Mouse (Mus musculus): ENCODE results near the gene Pigx. TPM values are rescaled to one million over a fixed set of nuclear protein-coding genes. Genes with fewer than 3 reads are reported as not detected.

Gene Pigx
- 35.9 TPM for polyA plus RNA-seq (2014; fragmentation: Illumina TruSeq; extraction: RNeasy Lipid Tissue Mini Kit (QIAGEN cat#74804); ENCODE audit: low read depth, low replicate concordance)

GRCm38 (mm10) chr16:32099638-32100150 is at the start of gene Pigx, which contains the start of gene Cep19:
Gene Pigx (minus strand): TSS chr16:32099740.
Gene Cep19 (plus strand): TSS chr16:32099800.

GRCm38 (mm10) chr16:32078991-32079511 is 20.5 kb downstream of the Pigx start, which contains the start of gene Pak2:
Gene Pak2 (minus strand): TSS chr16:32079342.

Other genes with a start within 250 kb of the Pigx start
- 0.31 TPM for gene Meltf, start 220.9 kb downstream of the Pigx start, polyA plus RNA-seq (2014; fragmentation: Illumina TruSeq; extraction: RNeasy Lipid Tissue Mini Kit (QIAGEN cat#74804); ENCODE audit: low read depth, low replicate concordance)
- 2.0 TPM for gene Pigz, start 165.9 kb downstream of the Pigx start, polyA plus RNA-seq (2014; fragmentation: Illumina TruSeq; extraction: RNeasy Lipid Tissue Mini Kit (QIAGEN cat#74804); ENCODE audit: low read depth, low replicate concordance)
- gene 0610012G03Rik, start 151.2 kb downstream of the Pigx start, polyA plus RNA-seq (2014; fragmentation: Illumina TruSeq; extraction: RNeasy Lipid Tissue Mini Kit (QIAGEN cat#74804); ENCODE audit: low read depth, low replicate concordance): 23.9 TPM
- 55.7 TPM for gene Ncbp2, start 151.2 kb downstream of the Pigx start, polyA plus RNA-seq (2014; fragmentation: Illumina TruSeq; extraction: RNeasy Lipid Tissue Mini Kit (QIAGEN cat#74804); ENCODE audit: low read depth, low replicate concordance)
- 14.8 TPM for gene Senp5, start 96.5 kb downstream of the Pigx start, polyA plus RNA-seq (2014; fragmentation: Illumina TruSeq; extraction: RNeasy Lipid Tissue Mini Kit (QIAGEN cat#74804); ENCODE audit: low read depth, low replicate concordance)
- gene Pak2, start 20.4 kb downstream of the Pigx start, polyA plus RNA-seq (2014; fragmentation: Illumina TruSeq; extraction: RNeasy Lipid Tissue Mini Kit (QIAGEN cat#74804); ENCODE audit: low read depth, low replicate concordance): 35.3 TPM
- gene Cep19, start 60 bp upstream of the Pigx start, polyA plus RNA-seq (2014; fragmentation: Illumina TruSeq; extraction: RNeasy Lipid Tissue Mini Kit (QIAGEN cat#74804); ENCODE audit: low read depth, low replicate concordance): 15.2 TPM
- 15.2 TPM for gene Nrros, start 65.9 kb upstream of the Pigx start, polyA plus RNA-seq (2014; fragmentation: Illumina TruSeq; extraction: RNeasy Lipid Tissue Mini Kit (QIAGEN cat#74804); ENCODE audit: low read depth, low replicate concordance)
- not detected for gene Bex6, start 80.1 kb upstream of the Pigx start, polyA plus RNA-seq (2014; fragmentation: Illumina TruSeq; extraction: RNeasy Lipid Tissue Mini Kit (QIAGEN cat#74804); ENCODE audit: low read depth, low replicate concordance)
- 26.0 TPM for gene Fbxo45, start 147.4 kb upstream of the Pigx start, polyA plus RNA-seq (2014; fragmentation: Illumina TruSeq; extraction: RNeasy Lipid Tissue Mini Kit (QIAGEN cat#74804); ENCODE audit: low read depth, low replicate concordance)
- gene Wdr53, start 147.5 kb upstream of the Pigx start, polyA plus RNA-seq (2014; fragmentation: Illumina TruSeq; extraction: RNeasy Lipid Tissue Mini Kit (QIAGEN cat#74804); ENCODE audit: low read depth, low replicate concordance): 19.4 TPM
- gene Smco1, start 171.7 kb upstream of the Pigx start, polyA plus RNA-seq (2014; fragmentation: Illumina TruSeq; extraction: RNeasy Lipid Tissue Mini Kit (QIAGEN cat#74804); ENCODE audit: low read depth, low replicate concordance): not detected
- gene Rnf168, start 177.7 kb upstream of the Pigx start, polyA plus RNA-seq (2014; fragmentation: Illumina TruSeq; extraction: RNeasy Lipid Tissue Mini Kit (QIAGEN cat#74804); ENCODE audit: low read depth, low replicate concordance): 11.2 TPM
- 9.5 TPM for gene Ubxn7, start 232.5 kb upstream of the Pigx start, polyA plus RNA-seq (2014; fragmentation: Illumina TruSeq; extraction: RNeasy Lipid Tissue Mini Kit (QIAGEN cat#74804); ENCODE audit: low read depth, low replicate concordance)

Measured in adipose tissue, adult 10 weeks (tissue).